Comparison of ENCODE assay signal across 18 mouse cellular contexts in the genomic region with DNA sequence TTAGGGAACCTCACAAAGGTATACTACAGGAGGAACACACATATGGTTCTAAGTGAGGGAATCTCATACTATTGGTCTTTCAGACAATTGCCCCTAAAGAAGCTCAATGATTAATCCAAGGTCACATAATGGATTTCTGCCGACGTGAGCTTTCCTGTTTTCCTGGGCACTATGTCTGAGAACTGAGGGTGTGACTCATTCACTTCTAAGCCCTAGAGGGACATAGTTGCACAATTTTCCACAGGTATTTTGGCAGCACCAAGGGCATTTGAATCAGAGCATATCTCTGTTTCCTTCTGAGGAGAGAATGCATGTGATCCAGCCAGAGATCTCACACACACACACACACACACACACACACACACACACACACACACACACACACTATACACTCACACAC.
A peak's percentile ranks its signal among the peaks of the same experiment; 100 is the strongest.
DNase-seq lines count a peak whose midpoint lies in the region; ATAC-seq lines count a peak whose summit lies in the region.
"Had no signal": no experiment of that assay in that cellular context is flagged by ENCODE, and none has a peak within 500 bp of the region (broad histone marks: within the 10 kb centered on the region; RNA-seq: fewer than 3 reads in every experiment).

No protein-coding gene starts in this region.

- H3K27ac ChIP-seq in lung, embryonic 16.5 days (ENCODE audit: low read length) = peak overlapping the region; percentile 78
- H3K27ac ChIP-seq in neural tube, embryonic 15.5 days (replicated peaks) = no peak overlapping the region
- H3K27ac ChIP-seq: heart, adult 2 months; hindbrain, embryonic 13.5 days; limb, embryonic 10.5 days; liver, embryonic 15.5 days; midbrain, embryonic 10.5 days had no signal

- H3K4me1 ChIP-seq in lung, embryonic 16.5 days (replicated peaks; ENCODE audit: control insufficient read depth, insufficient read depth, low read length) = peaks cover 5% of the 10 kb centered on the region; the same call in 1 of the 2 replicates
- H3K4me1 ChIP-seq in neural tube, embryonic 15.5 days = no peaks in the 10 kb centered on the region
- H3K4me1 ChIP-seq: hindbrain, embryonic 13.5 days; limb, embryonic 10.5 days; liver, embryonic 15.5 days; midbrain, embryonic 10.5 days had no signal

- no peak overlapping the region for H3K4me2 ChIP-seq in lung, embryonic 16.5 days (ENCODE audit: low read depth, low read length)
- no peak overlapping the region for H3K4me2 ChIP-seq in neural tube, embryonic 15.5 days
- H3K4me2 ChIP-seq: hindbrain, embryonic 13.5 days; liver, embryonic 15.5 days had no signal

- ATAC-seq in lung, embryonic 16.5 days (ENCODE audit: low read depth) = peak; percentile 61; the same call in 1 of the 2 replicates
- ATAC-seq in megakaryocyte progenitor cell, adult 5-6 weeks (replicated peaks; ENCODE audit: poor library complexity) = no peak
- no peak for ATAC-seq in neural tube, embryonic 15.5 days (ENCODE audit: low FRiP score)
- ATAC-seq: intestine, embryonic 16.5 days had no signal

- intact Hi-C loops in left cerebral cortex, postnatal 36 days (cut with DNase I) = no loop called here

- H3K4me3 ChIP-seq in lung, embryonic 16.5 days (ENCODE audit: low read length) = no peak overlapping the region
- no peak overlapping the region for H3K4me3 ChIP-seq in neural tube, embryonic 15.5 days (replicated peaks)
- H3K4me3 ChIP-seq: heart, adult 2 months; hindbrain, embryonic 13.5 days; limb, embryonic 10.5 days; liver, embryonic 15.5 days; midbrain, embryonic 10.5 days had no signal

- whole genome bisulfite sequencing in lung, embryonic 16.5 days = 19% methylated on average over 2 of the region's 2 CpGs
- WGBS in neural tube, embryonic 15.5 days = 79% methylated on average over 2 of the region's 2 CpGs

- no peak overlapping the region for H3K9ac ChIP-seq in lung, embryonic 16.5 days (ENCODE audit: low read length)
- no peak overlapping the region for H3K9ac ChIP-seq in neural tube, embryonic 15.5 days (replicated peaks)
- H3K9ac ChIP-seq: hindbrain, embryonic 13.5 days; liver, embryonic 15.5 days had no signal

- H3K9me3 ChIP-seq in lung, embryonic 16.5 days (ENCODE audit: control insufficient read depth, low read length) = no peaks in the 10 kb centered on the region
- no peaks in the 10 kb centered on the region for H3K9me3 ChIP-seq in neural tube, embryonic 15.5 days (replicated peaks)
- H3K9me3 ChIP-seq: hindbrain, embryonic 13.5 days; limb, embryonic 10.5 days; liver, embryonic 15.5 days; midbrain, embryonic 10.5 days had no signal

- no peaks in the 10 kb centered on the region for H3K36me3 ChIP-seq in lung, embryonic 16.5 days (ENCODE audit: control insufficient read depth, insufficient read depth, low read length)
- H3K36me3 ChIP-seq in neural tube, embryonic 15.5 days = no peaks in the 10 kb centered on the region
- H3K36me3 ChIP-seq: hindbrain, embryonic 13.5 days; limb, embryonic 10.5 days; liver, embryonic 15.5 days; midbrain, embryonic 10.5 days had no signal

- peak; percentile 9 for DNase-seq in kidney, adult 9 months
- no peak for DNase-seq in kidney, postnatal 25 days
- DNase-seq in 3T3-L1 (ENCODE audit: low read depth, low spot score) (peak; percentile 97), NIH3T3 (ENCODE audit: low read depth) (peak; percentile 82)
- no peak for DNase-seq in left cerebral cortex, postnatal 36 days (ENCODE audit: low spot score in 2 of 2)
- DNase-seq: cerebellum, adult 9-10 months; embryo, embryonic 11 days; heart, adult 2 months; heart, postnatal 10 days had no signal

- no peaks in the 10 kb centered on the region for H3K27me3 ChIP-seq in lung, embryonic 16.5 days (ENCODE audit: control insufficient read depth, insufficient read depth, low read depth, low read length)
- H3K27me3 ChIP-seq in neural tube, embryonic 15.5 days (replicated peaks) = no peaks in the 10 kb centered on the region
- H3K27me3 ChIP-seq: CH12.LX; hindbrain, embryonic 13.5 days; liver, embryonic 15.5 days had no signal

Comparison
In these comparisons a context has a peak if more than half of its experiments do, and no peak if none do; other contexts are left out.
1. DNase-seq: peak in kidney, adult 9 months (single experiment), 3T3-L1 (single experiment) and NIH3T3 (single experiment); none in kidney, postnatal 25 days (0 of 2) and left cerebral cortex, postnatal 36 days (0 of 2).